Mouse (Mus musculus): ENCODE measurements around the gene Tra2a.

Tra2a gene

GRCm38 (mm10) chr6:49236331-49236730 lies 27.5 kb downstream of the Tra2a start:
- DNase-seq (ENCODE audit: low spot score), result peak; percentile 100

GRCm38 (mm10) chr6:49233356-49233755 lies 30.5 kb downstream of the Tra2a start:
- DNase-seq (ENCODE audit: low spot score), result no peak

- no peak for DNase-seq (ENCODE audit: low spot score)
Measured at GRCm38 (mm10) chr6:49228126-49228679, 35.6 kb downstream of the Tra2a start.

DNA sequence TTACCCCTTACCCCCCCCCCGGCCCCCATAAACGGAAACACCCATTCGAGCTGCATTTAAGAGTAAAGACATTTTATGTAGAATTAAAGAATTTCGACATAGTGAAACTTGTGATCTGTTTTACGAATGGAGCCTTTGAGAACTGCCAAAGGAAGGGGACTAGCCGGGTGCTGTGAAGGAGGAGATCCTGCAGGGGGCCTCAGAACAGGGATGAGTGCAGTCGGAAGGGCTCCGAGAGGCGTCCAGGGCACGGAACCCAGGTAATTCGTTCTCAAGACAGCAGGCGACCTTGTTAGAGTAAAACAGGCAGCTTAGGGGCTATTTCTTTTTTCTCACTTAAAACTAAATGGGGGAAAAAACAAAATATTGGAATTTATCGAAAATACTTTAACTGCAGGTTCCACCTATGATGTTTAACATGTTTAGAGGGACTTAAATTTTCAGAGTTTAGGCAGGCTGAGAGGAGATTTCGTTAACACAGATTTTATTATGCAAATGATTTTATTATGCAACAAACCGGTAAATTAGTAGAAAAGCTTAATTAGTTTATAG lies 36.6 kb downstream of the Tra2a start:
- no peak for DNase-seq (ENCODE audit: low spot score)

DNA sequence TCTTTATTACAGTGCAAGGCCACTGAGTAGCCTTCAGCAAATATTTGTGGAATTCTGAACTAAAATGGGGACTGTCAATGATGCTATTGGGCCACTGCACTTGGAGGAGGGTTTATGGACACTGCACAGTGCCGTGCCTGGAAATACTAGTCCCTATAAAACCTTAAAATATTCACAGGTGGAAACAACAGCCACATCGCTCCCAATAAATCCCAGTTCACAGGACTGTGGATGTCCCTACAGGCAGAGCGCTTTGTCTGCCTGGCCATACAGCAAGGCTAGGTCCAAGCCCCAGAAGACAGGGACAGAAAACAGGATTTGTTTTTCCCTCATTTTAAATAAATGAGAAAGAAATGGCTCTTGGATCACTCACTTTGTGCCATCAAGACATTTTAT lies 38.1 kb downstream of the Tra2a start:
- no peak for DNase-seq (ENCODE audit: low spot score)

- no peak for DNase-seq (ENCODE audit: low spot score)
Measured at GRCm38 (mm10) chr6:49224923-49225727, 38.7 kb downstream of the Tra2a start.

DNA sequence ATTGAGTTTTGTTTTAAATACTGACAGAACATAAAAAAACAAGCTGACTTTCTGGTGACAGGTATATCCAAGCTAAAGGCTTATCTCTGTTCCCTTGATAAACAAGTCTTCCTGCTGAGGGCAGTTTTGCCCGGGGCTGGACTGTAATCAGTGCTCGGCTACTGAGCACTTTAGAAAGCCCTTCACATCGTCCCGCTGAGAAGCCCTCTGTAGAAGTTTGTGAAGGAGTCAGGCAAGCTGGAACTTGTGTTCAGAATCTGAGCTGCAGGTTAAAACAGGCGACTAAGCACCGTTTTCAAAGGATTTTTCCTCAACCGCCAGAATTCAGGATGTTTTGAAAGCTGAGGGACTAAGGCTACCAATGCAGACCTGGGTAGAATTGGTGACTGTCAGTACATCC lies 41.9 kb downstream of the Tra2a start:
- DNase-seq (ENCODE audit: low spot score), result no peak

DNA sequence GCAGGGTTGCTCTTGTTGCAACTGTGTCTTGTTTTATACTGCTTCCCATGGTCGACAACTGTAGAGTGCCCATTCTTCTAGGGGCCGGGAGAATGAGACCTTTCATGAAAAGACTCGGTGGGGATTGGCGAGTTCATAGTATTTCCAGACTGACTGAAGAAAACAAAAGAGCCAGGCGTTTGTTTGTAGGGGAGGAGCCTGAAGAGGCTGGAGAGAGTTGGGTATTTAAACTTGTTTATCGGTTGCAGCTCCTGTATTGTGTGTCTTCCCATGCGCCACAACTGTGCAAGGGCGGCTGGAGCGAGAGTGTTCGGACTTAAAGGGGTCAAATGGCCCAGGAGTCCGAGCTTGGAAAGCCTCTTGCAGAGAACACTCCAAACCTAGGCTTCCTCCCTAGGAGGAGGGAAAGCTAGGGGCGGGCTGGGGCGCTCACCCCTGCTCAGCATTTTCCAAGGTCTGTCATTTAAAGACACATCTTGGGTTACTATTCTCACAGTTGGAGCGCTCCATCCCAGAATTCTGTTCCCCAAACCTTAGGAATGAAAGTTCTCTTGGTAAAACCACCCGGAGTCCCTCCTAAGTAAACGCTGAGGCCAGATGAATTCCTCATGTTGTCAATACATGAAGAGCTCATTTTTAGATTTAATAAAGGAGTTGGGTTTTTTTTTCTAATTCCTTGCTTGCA lies 43.8 kb downstream of the Tra2a start:
- no peak for DNase-seq (ENCODE audit: low spot score)

DNA sequence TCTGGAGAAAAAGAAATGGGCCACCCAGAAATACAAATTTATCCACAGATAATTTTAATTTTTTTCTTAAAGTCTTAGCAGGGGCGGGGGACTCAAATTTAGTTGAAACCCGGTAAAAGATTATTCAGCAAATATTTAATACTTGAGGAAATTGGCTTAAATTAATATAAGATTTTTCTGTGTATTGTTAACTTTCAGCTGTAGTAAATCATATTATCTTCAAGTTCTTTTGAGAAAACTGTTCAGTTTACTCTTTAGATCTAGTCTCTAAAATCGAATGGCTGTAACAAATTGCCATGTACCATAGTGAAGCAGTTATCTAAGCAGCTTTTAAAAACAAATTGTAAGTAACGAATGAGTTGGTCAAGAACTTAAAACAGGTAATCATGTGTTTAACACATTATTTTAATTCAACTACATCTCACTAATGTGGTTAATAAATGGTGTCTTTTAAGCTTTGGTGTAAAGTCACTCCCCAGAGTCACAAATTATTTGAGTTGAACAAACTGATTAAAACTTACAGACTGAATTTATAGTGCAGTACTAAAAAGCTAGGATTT lies 44.8 kb downstream of the Tra2a start:
- no peak for DNase-seq (ENCODE audit: low spot score)

DNA sequence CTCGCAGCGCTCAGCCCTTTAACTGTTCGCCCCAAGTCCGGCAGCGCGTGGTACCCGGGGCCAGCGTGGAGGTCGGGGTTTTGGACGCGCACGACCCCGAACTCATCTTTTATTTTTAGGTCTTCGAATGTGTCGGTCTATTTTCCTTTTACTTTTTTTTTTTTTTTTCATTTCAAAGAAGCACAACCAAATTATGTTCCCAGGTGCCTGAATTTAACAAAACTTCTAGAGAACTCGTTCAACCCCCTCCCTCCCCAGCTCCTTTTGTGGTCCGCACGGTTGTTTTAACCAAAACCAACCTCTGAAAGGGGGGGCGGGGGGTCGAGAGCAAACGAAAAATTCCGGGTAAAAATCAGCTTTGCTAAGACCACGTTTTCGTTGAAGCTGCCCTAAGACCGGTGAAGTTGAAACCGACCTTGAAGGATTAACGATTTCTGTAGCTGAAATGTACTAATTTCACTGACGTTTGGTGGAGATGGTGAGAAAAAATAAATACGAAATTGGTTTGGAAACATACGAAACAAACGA lies 45.5 kb downstream of the Tra2a start:
- DNase-seq (ENCODE audit: low spot score), result no peak

- no peak for DNase-seq (ENCODE audit: low spot score)
Measured at GRCm38 (mm10) chr6:49217581-49218274, 46.1 kb downstream of the Tra2a start.

- DNase-seq (ENCODE audit: low spot score), result no peak
Measured at GRCm38 (mm10) chr6:49216811-49217542, 46.9 kb downstream of the Tra2a start.

DNA sequence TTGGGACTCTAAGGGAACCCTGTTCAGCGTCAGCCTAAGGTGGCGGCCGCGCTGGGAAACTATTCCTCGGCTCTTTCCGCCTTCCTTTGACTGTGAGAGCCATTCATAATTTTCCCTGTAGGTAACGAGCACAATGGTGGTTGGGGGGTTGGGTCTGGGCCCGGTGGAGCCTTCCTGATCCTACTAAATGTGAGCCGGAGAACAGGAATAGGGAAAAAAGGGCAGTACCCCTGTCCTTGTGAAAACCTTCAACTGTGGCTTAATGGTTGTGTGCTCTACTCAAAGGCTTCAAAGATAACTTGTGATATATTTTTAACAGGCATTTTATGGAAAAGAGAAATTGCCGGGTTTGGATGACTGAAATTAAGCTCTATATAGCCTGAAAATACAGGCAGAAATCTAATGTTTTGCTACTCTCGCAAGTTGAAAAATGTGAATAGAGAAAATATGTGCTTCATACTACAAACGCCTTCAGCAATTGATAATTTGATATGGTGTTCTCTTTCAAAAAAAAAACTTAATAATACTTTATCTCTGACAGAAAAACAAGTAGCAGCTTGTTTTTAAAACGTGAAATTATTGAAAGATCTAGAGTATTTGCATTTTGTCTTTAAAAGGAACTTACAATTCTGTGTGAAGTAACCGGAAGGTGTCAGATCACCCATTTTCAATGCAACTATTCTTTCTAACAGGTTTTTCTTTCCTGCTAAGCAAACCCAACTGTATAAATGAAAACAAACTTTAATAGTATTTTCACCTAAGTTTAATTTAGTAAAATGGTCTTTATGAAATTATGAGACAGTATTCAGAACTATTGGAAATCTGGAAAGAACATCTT lies 47.9 kb downstream of the Tra2a start:
- no peak for DNase-seq (ENCODE audit: low spot score)

DNA sequence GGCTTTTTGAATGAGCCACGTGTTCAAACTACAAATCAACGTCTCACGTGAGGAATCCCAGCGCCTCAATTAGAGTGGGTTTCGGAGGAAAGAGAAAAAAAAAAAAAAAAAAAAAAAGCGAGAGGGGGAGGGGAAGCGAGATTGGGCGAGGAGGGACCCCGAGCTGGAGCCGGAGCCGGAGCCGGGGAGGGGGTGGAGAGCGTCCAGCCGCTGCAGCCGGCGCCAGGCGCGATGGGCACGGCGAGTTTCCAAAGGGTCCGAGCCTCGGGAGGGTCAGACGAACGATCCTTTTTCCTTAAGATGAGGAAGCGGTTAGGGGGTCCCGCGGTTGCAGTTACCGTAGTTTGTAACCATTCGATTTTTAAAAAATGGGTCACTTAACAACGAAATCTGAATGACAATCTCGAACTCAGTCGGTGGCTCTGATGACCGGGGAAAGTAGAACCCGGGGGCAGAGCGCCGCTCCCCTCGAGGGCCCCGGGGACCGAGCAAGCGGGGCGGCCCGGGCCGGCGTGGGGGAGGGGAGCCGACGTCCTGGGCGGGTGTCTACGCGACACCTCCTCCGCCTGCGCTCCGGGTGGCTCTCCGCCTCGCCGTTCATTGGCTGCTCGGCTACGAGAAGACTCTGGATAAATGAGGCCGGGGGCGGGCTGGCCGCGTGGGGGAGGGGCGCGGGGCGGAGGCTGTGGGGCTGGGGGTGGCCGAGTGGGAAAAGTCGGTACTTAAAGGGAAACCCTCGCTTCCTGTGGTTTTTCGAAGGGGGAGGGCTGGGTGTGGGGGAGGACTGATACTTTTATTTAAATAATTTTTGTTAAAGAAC lies 48.7 kb downstream of the Tra2a start, which contains the start of gene Igf2bp3:
TSS of gene Igf2bp3 (minus strand) at position 30 of the 820 bp plus-strand sequence.
- no peak for DNase-seq (ENCODE audit: low spot score)

DNA sequence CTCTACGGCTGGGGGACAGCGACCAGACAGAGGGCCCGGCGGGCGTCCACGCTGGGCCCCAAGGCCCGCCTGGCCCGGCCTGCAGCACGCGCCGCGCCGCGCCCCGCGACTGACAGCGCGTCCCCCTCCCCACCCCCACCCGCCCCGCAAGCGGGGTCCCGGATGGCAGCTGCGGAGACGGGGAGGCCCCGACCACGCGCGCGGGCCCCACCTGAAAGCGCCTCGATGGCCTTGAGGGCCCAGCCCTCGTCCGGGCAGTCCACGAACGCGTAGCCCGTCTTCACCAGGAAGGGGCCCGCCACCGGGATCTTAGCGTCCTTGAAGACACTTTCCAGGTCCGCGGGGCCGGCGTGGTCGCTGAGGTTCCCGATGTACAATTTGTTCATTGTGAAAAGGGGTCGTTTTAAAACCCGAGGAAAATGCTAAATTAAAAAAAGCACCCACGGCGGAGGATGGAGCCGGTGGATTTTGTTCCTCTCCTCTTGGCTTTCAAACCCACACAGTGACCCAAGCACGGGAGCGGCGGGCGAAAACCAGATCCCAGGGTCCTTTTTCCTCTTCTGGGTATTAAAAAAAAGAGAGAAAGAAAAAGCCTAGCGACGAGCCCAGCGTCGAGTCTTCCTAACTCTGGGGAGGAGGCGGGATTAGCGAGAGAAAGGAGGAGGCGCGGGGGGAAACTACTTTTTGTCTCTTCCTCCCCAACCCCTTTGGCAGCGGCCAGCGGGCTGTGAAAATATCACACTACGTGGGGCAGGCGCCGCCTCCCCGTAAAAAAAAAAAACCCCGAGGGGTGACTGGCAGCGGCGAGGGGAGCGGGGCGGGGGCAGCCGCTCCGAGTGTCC lies 49.5 kb downstream of the Tra2a start:
- no peak for DNase-seq (ENCODE audit: low spot score)

DNA sequence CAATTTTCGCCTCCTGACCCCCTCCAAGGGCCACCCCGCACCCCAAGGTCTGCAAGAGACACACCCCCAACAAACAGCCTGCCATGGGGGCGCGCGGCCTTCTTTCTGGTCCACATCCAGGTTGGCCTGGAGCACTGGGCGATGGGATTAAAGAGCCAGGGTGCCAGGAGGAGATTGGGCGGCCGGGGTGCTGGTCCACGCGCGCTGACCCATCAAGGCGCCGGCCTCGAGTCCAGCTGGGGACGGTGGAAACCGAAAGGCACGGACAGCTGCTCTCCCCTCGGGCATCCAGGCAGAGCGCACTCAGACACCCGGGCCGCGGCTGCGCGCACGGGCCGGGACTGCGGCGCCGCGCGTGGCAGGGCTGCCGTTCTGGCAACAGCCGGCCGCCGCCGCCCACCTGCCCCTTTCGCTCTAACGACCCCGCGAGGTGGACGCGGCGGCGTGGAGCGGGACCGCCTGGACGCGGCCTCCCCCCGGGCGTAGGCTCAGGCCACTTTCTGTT lies 50.2 kb downstream of the Tra2a start:
- no peak for DNase-seq (ENCODE audit: low spot score)

- no peak for DNase-seq (ENCODE audit: low spot score)
Measured at GRCm38 (mm10) chr6:49212931-49213580, 50.8 kb downstream of the Tra2a start.
